Mouse (Mus musculus) testis, adult 2 months (tissue): ENCODE results near the gene Atf6. TPM values are rescaled to one million over a fixed set of nuclear protein-coding genes. Genes with fewer than 3 reads are reported as not detected.

Experiments used
- H3K27ac ChIP-seq: fragments of 200-500 bp; 2 replicates; pipeline ENCODE4 v1.5.1; 2012; ENCODE audit warnings: low read depth, low read length; ENCODE audit not compliant: control insufficient read depth, insufficient read depth
- H3K27me3 ChIP-seq: fragments of 200-500 bp; 2 replicates; pipeline ENCODE4 v1.6.1; 2012; ENCODE audit warnings: mild to moderate bottlenecking, low read length, moderate library complexity; ENCODE audit not compliant: control insufficient read depth, insufficient read depth
- H3K36me3 ChIP-seq: fragments of 200-500 bp; 2 replicates; pipeline ENCODE4 v1.6.1; 2012; ENCODE audit warnings: mild to moderate bottlenecking, low read length; ENCODE audit not compliant: control insufficient read depth, insufficient read depth
- H3K4me1 ChIP-seq: fragments of 200-500 bp; 2 replicates; pipeline ENCODE4 v1.6.1; 2012; ENCODE audit warnings: low read length; ENCODE audit not compliant: control insufficient read depth, insufficient read depth
- H3K4me3 ChIP-seq: fragments of 200-500 bp; 2 replicates; pipeline ENCODE4 v1.5.1; 2012; ENCODE audit warnings: low read depth, mild to moderate bottlenecking, low read length, moderate library complexity, mixed read lengths; ENCODE audit not compliant: control insufficient read depth
- CTCF ChIP-seq: fragments of 200-500 bp; IDR thresholded peaks from 2 replicates; pipeline ENCODE4 v1.5.1; 2012; ENCODE audit warnings: low read depth, mild to moderate bottlenecking, inconsistent platforms, low read length, moderate library complexity; ENCODE audit not compliant: control insufficient read depth, insufficient read depth, insufficient replicate concordance
- POLR2A ChIP-seq: fragments of 200-500 bp; IDR thresholded peaks from 2 replicates; pipeline ENCODE4 v1.6.1; 2012; ENCODE audit warnings: low read depth, mild to moderate bottlenecking, inconsistent platforms, low read length, moderate library complexity; ENCODE audit not compliant: control insufficient read depth
- polyA plus RNA-seq: library from polyadenylated mRNA; depleted of rRNA; stranded (reverse); fragments of >200 nt; gene quantifications from 2 replicates; pipeline ENCODE4 v1.2.3, GENCODE M21; 2012

Gene Atf6
- polyA plus RNA-seq, 1 experiment = 6.3 TPM

- Histone ChIP-seq H3K27me3 (no peaks in the 10 kb centered on the region), H3K4me1 (peaks cover 4% of the 10 kb centered on the region), H3K27ac (peak overlapping the region; percentile 92), H3K36me3 (no peaks in the 10 kb centered on the region), H3K4me3 (peak overlapping the region; percentile 99)
- TF ChIP-seq CTCF = no peak
- TF ChIP-seq POLR2A = no peak
Measured at GRCm38 (mm10) chr1:170866992-170867690, 430 bp downstream of the Atf6 start.

GRCm38 (mm10) chr1:170865406-170865805 is 2.2 kb downstream of the Atf6 start:
- Histone ChIP-seq H3K27ac (peak overlapping the region; percentile 37; the same call in 1 of the 2 replicates), H3K27me3 (no peaks in the 10 kb centered on the region), H3K36me3 (no peaks in the 10 kb centered on the region), H3K4me3 (no peak overlapping the region), H3K4me1 (peaks cover 4% of the 10 kb centered on the region)
- TF ChIP-seq POLR2A (no peak), CTCF (no peak)

GRCm38 (mm10) chr1:170864754-170865153 is 2.8 kb downstream of the Atf6 start:
- Histone ChIP-seq H3K27ac (no peak overlapping the region), H3K27me3 (no peaks in the 10 kb centered on the region), H3K4me1 (peaks cover 4% of the 10 kb centered on the region), H3K36me3 (no peaks in the 10 kb centered on the region), H3K4me3 (no peak overlapping the region)
- TF ChIP-seq CTCF = no peak
- TF ChIP-seq POLR2A = no peak

- no peaks in the 10 kb centered on the region for H3K36me3 ChIP-seq
- no peak overlapping the region for H3K27ac ChIP-seq
- H3K4me1 ChIP-seq = peaks cover 4% of the 10 kb centered on the region
- H3K4me3 ChIP-seq = no peak overlapping the region
- TF ChIP-seq POLR2A = no peak
- TF ChIP-seq CTCF = no peak
- H3K27me3 ChIP-seq = no peaks in the 10 kb centered on the region
Measured at GRCm38 (mm10) chr1:170864234-170864633, 3.3 kb downstream of the Atf6 start.

DNA sequence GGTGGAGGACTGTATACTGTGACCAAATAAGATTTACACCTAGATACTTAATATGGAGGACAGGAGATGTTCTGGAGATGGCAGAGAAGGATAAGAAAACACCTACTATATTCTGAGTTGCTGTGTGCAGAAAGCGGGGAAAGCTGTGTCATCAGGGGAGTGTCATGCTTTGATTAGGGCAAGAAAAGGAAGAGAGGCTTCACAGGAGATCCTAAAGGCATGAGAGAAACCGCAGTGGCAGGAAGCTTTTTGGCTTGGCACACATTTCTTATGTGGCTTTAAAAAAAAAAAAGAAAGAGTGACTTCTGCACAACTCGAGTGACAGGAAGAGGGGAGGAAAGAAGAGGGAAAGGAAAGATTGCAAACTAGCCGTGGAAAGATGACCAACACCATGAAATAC is 4.5 kb downstream of the Atf6 start:
- TF ChIP-seq CTCF (no peak), POLR2A (no peak)
- no peaks in the 10 kb centered on the region for H3K36me3 ChIP-seq
- H3K27ac ChIP-seq = no peak overlapping the region
- H3K27me3 ChIP-seq = no peaks in the 10 kb centered on the region
- H3K4me3 ChIP-seq = no peak overlapping the region
- H3K4me1 ChIP-seq = peaks cover 2% of the 10 kb centered on the region

DNA sequence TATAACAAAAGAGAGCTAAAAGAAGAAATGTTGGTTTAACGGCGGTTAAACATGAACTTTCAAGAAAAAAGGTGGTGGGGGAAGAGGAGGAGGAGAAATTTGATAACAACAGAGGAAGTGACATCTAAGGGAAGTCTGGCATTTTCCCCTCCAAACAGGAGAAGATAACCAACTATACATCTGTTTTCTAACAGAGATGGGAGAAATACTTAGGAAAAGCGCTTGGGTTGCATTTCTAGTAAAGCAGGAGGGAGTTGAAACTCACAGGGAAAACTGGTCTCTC is 5.2 kb downstream of the Atf6 start:
- no peaks in the 10 kb centered on the region for H3K27me3 ChIP-seq
- TF ChIP-seq POLR2A (no peak), CTCF (no peak)
- peaks cover 2% of the 10 kb centered on the region for H3K4me1 ChIP-seq
- H3K36me3 ChIP-seq = no peaks in the 10 kb centered on the region
- no peak overlapping the region for H3K4me3 ChIP-seq
- 0 out of 2 replicates have a peak overlapping the region, but pooled peaks have one; percentile 8 for H3K27ac ChIP-seq

DNA sequence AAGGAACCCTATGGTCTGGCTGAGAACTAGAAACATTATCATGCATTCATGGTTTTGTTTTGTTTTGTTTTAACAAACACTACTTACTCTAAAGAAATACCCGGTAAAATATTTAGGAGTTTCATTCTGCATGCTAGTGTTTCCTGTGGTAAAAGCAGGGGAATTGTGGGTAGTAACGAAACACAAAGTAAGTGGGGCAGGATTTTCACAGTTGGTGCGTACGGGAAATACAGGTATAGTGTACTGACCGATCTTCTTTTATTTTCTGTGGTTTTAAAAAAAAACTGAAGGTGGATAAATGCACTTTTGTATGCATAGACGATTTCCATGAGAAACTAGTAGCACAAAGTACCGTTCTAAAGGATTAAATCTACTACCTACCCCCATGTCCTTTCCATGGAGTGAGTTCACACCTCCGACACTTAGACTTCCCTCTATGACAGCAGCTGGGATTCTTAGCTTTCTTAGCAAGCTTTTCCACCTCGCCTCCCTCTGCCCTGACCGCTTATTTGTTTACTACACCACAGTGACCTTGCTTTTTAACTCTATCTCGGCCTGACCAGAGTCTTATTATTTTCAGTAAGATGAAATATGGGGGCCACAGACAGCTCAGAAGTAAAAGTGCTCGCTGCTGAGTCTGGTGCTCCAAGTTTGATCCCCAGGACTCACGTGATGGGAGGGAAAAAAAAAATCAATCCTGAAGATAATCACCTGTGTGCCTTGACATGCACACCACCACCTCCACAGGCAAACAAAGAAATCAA is 5.7 kb downstream of the Atf6 start:
- Histone ChIP-seq H3K36me3 (no peaks in the 10 kb centered on the region), H3K27ac (0 out of 2 replicates have a peak overlapping the region, but pooled peaks have one; percentile 8), H3K27me3 (no peaks in the 10 kb centered on the region), H3K4me3 (no peak overlapping the region), H3K4me1 (peaks cover under 1% of the 10 kb centered on the region)
- no peak for TF ChIP-seq POLR2A
- no peak for TF ChIP-seq CTCF
